Mouse (Mus musculus) bone marrow, adult 2 months (tissue): ENCODE measurements around the gene Gm28044.

Experiments used
- CTCF ChIP-seq: fragments of 200-500 bp; IDR thresholded peaks from 2 replicates; pipeline ENCODE4 v1.5.1; 2011; ENCODE audit warnings: low read length, control low read depth; ENCODE audit not compliant: control insufficient read depth, insufficient read depth
- POLR2A ChIP-seq: fragments of 200-500 bp; IDR thresholded peaks from 2 replicates; pipeline ENCODE4 v1.6.1; 2011; ENCODE audit warnings: low read depth, mild to moderate bottlenecking, control low read depth, low read length, borderline replicate concordance; ENCODE audit not compliant: control insufficient read depth

DNA sequence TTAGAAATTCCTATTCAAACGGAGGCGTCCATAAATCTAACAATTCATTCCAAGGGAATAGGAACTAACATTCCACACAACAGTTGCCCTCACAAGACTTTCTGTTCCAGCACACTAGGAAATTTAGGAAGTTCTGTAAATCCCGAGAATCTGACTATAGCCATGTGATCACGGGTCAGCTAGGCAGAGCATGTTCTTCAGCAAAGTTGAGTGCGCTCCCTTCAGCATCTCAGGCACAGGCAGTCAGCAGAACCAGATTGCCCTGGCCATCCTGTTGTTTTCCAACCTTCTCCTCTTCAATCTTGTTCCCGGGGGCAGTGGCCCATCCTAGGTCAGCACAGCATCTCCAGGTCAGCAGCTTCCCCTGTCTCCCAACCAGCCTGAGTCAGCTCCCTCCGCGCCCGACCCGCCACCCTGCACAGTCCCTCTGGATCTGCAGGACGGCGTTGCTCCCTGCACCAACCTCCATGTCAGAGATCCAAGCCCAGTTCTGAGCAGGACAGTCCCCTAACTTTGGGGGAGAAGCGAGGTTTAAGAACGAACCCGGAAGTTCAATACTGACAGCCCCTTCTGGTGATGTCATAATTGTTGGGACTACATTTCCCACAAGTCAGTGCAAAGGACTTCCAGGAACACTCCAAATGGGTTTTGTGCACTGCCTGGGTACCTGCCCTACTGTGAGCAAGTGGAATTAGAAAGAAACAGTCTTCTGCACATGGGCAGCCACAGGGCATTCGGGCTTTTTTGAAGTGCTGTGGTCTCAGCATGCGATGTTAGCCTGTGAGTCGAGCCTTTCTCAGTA is 91.6 kb downstream of the Gm28044 start:
- TF ChIP-seq POLR2A = no peak
- TF ChIP-seq CTCF = no peak
